Mouse (Mus musculus) embryonic fibroblast, embryonic 13.5 days (primary cell): ENCODE results near the gene Gdpd3. TPM values are rescaled to one million over a fixed set of nuclear protein-coding genes. Genes with fewer than 3 reads are reported as not detected.
A peak's percentile ranks its signal among the peaks of the same experiment; 100 is the strongest.
"Not testable (repeated sequence)": the region's sequence is repeated elsewhere in the genome, so short reads cannot be mapped to it uniquely, and the experiment has no call there.

Experiments used
- H3K27ac ChIP-seq: 2 replicates; pipeline ENCODE4 v1.5.1; 2012; ENCODE audit warnings: low read length, control low read depth, inconsistent platforms; ENCODE audit not compliant: insufficient read depth
- H3K4me1 ChIP-seq: 2 replicates; pipeline ENCODE4 v1.6.1; 2011; ENCODE audit warnings: low read length; ENCODE audit not compliant: control insufficient read depth, insufficient read depth
- H3K4me3 ChIP-seq: 2 replicates; pipeline ENCODE4 v1.5.1; 2011; ENCODE audit warnings: mild to moderate bottlenecking, control low read depth, low read length; ENCODE audit not compliant: insufficient read depth
- CTCF ChIP-seq: IDR thresholded peaks from 2 replicates; pipeline ENCODE4 v1.5.1; 2011; ENCODE audit warnings: mild to moderate bottlenecking, control low read depth, low read length, moderate library complexity, borderline replicate concordance; ENCODE audit not compliant: insufficient read depth
- POLR2A ChIP-seq: IDR thresholded peaks from 2 replicates; pipeline ENCODE4 v1.6.1; 2011; ENCODE audit warnings: low read depth, mild to moderate bottlenecking, control low read depth, low read length, moderate library complexity
- polyA plus RNA-seq: library from polyadenylated mRNA; stranded (reverse); fragments of >200 nt; gene quantifications from 2 replicates; pipeline ENCODE4 v1.2.4, GENCODE M21; 2011; ENCODE audit warnings: low read depth; ENCODE audit not compliant: missing spikeins, insufficient read length

Gdpd3 gene
- polyA plus RNA-seq, 1 experiment: 3.6 TPM

DNA sequence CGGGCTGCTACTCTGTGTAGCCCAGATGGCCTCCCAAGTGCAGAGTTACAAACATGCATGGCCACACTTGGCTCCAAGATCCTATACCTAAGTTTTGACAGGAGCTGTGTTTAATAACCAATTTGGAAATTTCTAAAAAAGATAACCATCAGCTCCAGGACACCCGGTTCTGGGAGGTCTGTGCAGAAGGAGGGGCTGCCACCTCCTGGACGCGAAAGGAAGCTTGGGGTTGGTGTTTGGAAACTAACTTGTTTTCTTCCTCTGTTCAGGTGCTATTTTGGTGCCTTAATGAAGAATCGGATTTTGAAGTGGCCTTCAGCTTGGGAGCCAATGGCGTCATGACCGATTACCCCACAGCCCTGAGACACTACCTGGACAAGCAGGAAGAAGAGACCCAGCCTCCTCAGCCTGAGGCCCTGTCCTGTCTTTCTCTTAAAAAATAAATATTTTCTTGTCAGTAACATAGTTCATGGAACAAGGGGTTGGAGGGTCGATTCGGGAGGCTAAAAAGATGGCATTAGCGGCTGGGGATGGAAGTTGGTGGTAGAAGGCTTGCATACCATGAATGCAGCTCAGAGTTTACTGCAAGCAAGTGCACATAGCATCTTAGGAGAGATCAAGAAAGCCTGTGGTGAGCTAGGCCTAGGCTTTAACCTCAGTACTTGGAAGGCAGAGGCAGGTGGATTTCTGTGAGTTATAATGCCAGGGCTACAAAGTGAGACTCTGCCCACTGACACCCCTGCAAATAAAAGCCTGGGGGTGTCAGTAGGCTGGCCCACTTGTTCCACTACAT, 9.2 kb downstream of the Gdpd3 start:
- no peak overlapping the region for H3K27ac ChIP-seq
- H3K4me1 ChIP-seq: peaks cover 6% of the 10 kb centered on the region; the same call in 1 of the 2 replicates
- H3K4me3 ChIP-seq: no peak overlapping the region
- no peak for TF ChIP-seq POLR2A
- no peak for TF ChIP-seq CTCF

DNA sequence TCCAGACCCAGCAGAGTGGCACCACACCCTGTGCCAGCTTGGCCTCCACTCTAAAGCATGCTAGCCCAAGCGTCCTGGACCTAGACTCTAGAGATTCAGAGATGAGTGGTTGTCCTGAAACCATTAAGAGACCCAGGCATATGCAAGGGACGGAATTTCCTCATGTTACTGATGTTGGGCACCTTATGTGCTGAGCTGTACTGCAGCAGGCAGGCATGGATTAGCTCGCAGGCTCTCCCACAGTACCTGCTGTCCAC, 9.8 kb downstream of the Gdpd3 start:
- Histone ChIP-seq H3K4me1 (peaks cover 6% of the 10 kb centered on the region; the same call in 1 of the 2 replicates), H3K27ac (0 out of 2 replicates have a peak overlapping the region, but pooled peaks have one; percentile 62), H3K4me3 (no peak overlapping the region)
- TF ChIP-seq CTCF (no peak), POLR2A (no peak)

DNA sequence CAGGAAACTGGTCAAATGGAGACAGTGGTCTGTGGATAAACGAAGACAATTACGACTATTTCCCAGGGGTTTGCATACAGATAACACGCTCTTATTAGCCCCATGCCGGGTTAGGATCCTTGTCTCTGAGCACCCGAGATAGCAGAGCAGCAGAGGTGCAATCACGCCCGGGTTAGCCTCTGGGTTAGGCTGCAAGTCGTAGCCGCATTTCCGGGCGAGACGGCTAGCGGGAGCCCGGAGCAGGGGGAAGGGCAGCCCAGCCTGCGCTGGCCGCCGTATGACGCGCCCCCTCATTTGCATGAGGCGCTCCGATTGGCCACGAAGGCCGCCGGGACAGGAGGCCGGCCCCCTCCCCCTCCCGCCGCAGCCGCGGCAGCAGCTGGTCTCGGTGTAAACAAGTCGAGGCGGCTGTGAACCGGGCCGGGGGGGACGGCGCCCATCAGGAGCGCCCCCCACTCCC, 10.5 kb downstream of the Gdpd3 start, which contains the start of gene Ypel3:
Gene Ypel3 (plus strand): TSS at position 358 of the 460 bp plus-strand sequence.
- Histone ChIP-seq H3K4me1 (peaks cover 6% of the 10 kb centered on the region; the same call in 1 of the 2 replicates), H3K27ac (peak within 1 kb of the TSS; percentile 62), H3K4me3 (peak within 1 kb of the TSS; percentile 41)
- TF ChIP-seq POLR2A (peak; percentile 79), CTCF (no peak)

DNA sequence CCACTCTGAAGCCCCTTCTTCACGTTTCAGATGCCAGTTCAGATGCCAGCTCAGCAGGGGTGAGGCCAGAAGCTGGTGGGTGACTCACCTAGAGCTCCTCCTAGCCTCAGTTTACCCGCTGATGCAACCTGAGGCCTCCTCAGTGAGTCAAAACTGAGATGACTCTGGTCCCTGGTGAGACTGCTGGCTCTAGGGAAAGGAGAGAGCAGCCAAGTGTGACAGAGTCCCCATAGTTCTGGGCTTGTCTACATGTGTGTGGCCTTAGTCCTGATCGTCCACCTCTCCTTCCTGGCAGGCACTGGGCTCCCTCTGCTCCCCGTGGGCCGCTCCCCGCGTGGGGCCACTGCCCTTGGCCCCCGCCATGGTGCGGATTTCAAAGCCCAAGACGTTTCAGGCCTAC, 11.3 kb downstream of the Gdpd3 start:
- peaks cover 6% of the 10 kb centered on the region; the same call in 1 of the 2 replicates for H3K4me1 ChIP-seq
- no peak for TF ChIP-seq POLR2A
- TF ChIP-seq CTCF: no peak
- peak overlapping the region; percentile 41 for H3K4me3 ChIP-seq
- H3K27ac ChIP-seq: no peak overlapping the region

DNA sequence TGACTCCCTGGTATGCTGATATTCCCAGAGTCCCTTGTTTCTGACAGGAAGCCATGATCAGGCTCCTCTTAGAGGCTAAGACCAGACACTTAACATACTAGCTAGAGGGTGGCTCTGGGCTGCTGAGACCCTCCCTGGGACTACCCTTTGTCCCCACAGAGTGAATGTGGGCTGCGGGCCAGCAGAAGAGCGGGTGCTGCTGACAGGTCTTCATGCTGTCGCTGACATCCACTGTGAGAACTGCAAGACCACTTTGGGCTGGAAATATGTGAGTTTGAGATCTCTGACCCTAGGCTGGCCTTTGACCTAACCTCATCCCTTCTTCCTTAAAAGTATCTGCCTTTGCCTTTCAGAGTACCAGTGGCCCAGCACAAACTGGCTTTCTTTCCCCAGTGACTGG, 12.0 kb downstream of the Gdpd3 start:
- TF ChIP-seq CTCF: no peak
- no peak for TF ChIP-seq POLR2A
- Histone ChIP-seq H3K27ac (no peak overlapping the region), H3K4me3 (no peak overlapping the region), H3K4me1 (peaks cover 6% of the 10 kb centered on the region; the same call in 1 of the 2 replicates)

DNA sequence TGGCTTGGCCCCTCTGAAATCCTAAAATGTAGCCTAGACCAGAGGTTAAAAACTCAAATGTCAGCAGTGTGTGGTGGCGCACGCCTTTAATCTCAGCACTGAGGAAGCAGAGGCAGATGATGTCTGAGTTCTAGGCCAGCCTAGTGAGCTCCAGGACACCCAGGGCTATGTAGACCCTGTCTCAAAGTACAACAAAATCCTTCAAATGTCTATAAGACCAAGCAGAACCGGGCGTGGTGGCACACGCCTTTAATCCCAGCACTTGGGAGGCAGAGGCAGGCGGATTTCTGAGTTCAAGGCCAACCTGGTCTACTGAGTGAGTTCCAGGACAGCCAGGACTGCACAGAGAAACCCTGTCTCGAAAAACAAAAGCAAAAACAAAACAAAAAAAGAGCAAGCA, 13.0 kb downstream of the Gdpd3 start:
- H3K27ac ChIP-seq, H3K4me3 ChIP-seq, H3K4me1 ChIP-seq: not testable (repeated sequence)

DNA sequence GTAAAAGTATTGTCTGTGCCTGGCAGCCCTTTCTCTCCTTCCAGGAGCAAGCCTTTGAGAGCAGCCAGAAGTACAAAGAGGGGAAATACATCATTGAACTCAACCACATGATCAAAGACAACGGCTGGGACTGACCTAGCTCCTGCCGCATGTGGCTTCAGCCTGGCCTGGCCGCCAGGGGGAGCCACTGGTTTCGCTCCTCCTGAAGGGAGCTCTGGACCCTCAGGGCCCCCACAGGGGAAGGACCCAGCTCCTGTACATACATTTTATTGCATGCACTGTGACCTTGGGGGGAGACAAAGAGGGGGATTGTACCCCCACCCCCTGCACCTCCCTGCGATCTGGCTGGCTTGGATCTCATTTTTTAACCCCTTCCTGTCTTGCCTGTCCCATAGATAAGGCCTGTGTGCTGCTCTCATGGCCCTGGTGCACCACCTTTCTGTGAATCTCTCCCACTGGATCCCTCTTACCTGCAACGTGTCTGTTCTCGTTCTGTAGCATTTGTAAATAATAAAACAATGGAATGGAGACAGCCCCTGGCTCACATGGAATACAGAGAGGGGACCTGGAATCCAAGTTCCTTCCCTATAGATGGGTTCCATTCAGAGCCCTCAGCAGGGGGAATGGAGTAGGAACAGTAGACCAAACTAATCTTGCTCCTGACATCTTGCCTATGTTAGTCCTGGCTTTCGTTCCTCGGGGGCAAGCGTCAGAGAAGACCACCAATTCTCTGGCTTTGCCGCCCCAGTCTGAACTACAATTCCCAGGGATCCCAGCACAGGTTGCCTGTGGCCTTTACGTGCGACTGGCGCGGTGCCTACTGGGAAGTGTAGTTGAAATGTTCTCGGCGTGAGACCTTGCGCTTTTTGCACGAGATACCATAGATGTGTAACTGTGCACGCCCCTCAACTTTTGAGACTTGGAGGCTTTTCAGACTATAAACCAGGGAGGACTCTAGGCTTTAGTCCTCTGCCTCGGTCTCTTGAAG, 14.1 kb downstream of the Gdpd3 start:
- H3K27ac ChIP-seq: no peak overlapping the region
- peak overlapping the region; percentile 12; the same call in 1 of the 2 replicates for H3K4me3 ChIP-seq
- peaks cover 6% of the 10 kb centered on the region; the same call in 1 of the 2 replicates for H3K4me1 ChIP-seq
- TF ChIP-seq POLR2A (no peak; the same call in 1 of the 2 replicates), CTCF (peak; percentile 67)

DNA sequence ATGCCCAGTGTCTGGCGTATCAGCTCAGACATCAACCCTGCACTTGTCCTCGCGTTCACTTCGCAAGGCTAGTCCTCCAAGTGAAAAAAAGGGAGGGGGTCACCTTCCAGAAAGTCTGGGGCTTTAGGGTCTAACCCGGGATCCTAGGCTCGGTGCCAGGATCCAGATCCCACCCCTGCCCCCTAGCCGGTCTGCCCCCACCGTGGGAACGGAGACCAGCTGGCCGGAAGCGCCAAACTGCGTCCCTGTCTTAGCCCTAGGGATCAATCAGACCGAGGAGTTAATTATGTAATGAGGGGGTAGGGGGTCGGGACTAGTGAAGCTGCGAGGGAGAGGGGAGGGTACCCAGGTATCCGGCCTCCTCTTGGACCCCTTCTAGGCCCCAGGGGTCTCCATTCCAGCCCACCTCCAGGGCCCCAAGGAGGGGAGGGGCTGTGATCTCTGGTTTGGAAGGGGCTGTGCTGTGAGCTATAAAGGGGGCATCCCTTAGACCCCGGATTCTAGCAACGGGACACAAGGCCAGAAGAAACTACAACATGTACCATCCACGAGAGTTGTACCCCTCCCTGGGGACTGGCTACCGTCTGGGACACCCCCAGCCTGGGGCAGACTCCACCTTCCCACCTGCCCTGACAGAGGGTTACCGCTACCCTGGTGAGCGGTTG, 15.0 kb downstream of the Gdpd3 start, which contains the start of gene Tbx6:
Gene Tbx6 (plus strand): TSS at position 513 of the 665 bp plus-strand sequence.
- H3K4me1 ChIP-seq: peaks cover 2% of the 10 kb centered on the region; the same call in 1 of the 2 replicates
- TF ChIP-seq POLR2A: no peak
- no peak for TF ChIP-seq CTCF
- no peak within 1 kb of the TSS for H3K27ac ChIP-seq
- H3K4me3 ChIP-seq: peak within 1 kb of the TSS; percentile 12; the same call in 1 of the 2 replicates

DNA sequence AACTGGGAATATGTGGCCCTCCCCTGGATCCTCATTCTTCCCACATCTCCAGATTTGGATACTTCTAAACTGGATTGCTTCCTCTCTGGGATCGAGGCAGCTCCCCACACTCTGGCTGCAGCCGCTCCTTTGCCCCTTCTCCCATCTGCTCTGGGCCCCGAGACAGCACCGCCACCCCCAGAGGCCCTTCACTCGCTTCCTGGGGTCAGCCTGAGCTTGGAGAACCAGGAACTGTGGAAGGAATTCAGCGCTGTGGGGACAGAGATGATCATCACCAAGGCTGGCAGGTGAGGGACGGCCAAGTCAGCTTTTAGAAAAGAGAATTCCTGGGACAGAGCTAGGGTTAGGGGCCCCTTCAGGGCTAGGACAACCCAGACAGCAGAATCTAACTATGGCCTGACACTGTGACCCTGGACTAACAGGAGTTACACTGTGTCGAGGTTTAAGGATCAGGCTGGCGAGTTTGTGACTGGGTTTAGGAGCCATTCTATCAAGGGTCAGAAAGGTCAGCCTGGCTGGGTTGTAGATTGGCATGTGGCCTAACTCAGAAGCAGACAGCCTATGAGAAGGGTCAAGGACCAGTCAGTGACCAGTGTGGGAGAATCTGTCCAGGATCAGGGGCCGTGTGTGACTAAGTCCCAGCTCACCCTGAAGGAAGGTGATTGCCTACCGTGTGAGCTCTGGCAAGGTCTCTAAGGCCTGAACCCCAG, 15.7 kb downstream of the Gdpd3 start:
- no peak overlapping the region for H3K4me3 ChIP-seq
- H3K4me1 ChIP-seq: no peaks in the 10 kb centered on the region
- H3K27ac ChIP-seq: no peak overlapping the region
- no peak for TF ChIP-seq CTCF
- TF ChIP-seq POLR2A: no peak
